Mouse (Mus musculus): ENCODE data around the gene Dhx15. TPM values are rescaled to one million over a fixed set of nuclear protein-coding genes. Genes with fewer than 3 reads are reported as not detected.
"Not testable (repeated sequence)": the region's sequence is repeated elsewhere in the genome, so short reads cannot be mapped to it uniquely, and the experiment has no call there.

The Dhx15 gene
- 10 to 100 TPM; 54.9 to 57.7 TPM for total RNA-seq (2021)
- long read RNA-seq, experiment 1, transcript Dhx15-201 (14 exons, 3,010 nt) = major isoform, 14 of 19 reads
- long read RNA-seq, experiment 1, partial matches to known transcripts = 5 of 19 reads
- long read RNA-seq, experiment 1, other reads (novel, unspliced or antisense) = 0 of 19 reads
- long read RNA-seq, experiment 2, transcript Dhx15-201 (14 exons, 3,010 nt) = major isoform, 7 of 7 reads
- long read RNA-seq, experiment 2, partial matches to known transcripts = 0 of 7 reads
- long read RNA-seq, experiment 2, other reads (novel, unspliced or antisense) = 0 of 7 reads

GRCm38 (mm10) chr5:52190371-52191179, at the start of gene Dhx15:
Gene Dhx15, minus strand, starts transcription at chr5:52190514.
- DNase-seq = peak; percentile 92 to 95

- DNase-seq = no peak
Measured at GRCm38 (mm10) chr5:52238877-52239276, 48.6 kb upstream of the Dhx15 start.

GRCm38 (mm10) chr5:52237956-52238735, 47.8 kb upstream of the Dhx15 start:
- no peak for DNase-seq

- DNase-seq = not testable (repeated sequence)
Measured at GRCm38 (mm10) chr5:52236585-52236984, 46.3 kb upstream of the Dhx15 start.

GRCm38 (mm10) chr5:52234570-52234969, 44.3 kb upstream of the Dhx15 start:
- DNase-seq = no peak

GRCm38 (mm10) chr5:52233891-52234290, 43.6 kb upstream of the Dhx15 start:
- DNase-seq = no peak

GRCm38 (mm10) chr5:52232611-52233010, 42.3 kb upstream of the Dhx15 start:
- no peak for DNase-seq

GRCm38 (mm10) chr5:52232199-52232598, 41.9 kb upstream of the Dhx15 start:
- no peak for DNase-seq

- DNase-seq = no peak
Measured at GRCm38 (mm10) chr5:52230466-52230865, 40.2 kb upstream of the Dhx15 start.

GRCm38 (mm10) chr5:52226677-52227076, 36.4 kb upstream of the Dhx15 start:
- DNase-seq = no peak

- DNase-seq = no peak
Measured at GRCm38 (mm10) chr5:52221596-52221995, 31.3 kb upstream of the Dhx15 start.

- DNase-seq = peak; percentile 7 to 36
Measured at GRCm38 (mm10) chr5:52220013-52220804, 29.9 kb upstream of the Dhx15 start.

GRCm38 (mm10) chr5:52218238-52218637, 27.9 kb upstream of the Dhx15 start:
- DNase-seq = no peak

- no peak for DNase-seq
Measured at GRCm38 (mm10) chr5:52213143-52213900, 23.0 kb upstream of the Dhx15 start.

- DNase-seq = no peak
Measured at GRCm38 (mm10) chr5:52191180-52191468, 810 bp upstream of the Dhx15 start.

- DNase-seq = peak; percentile 70 to 76
Measured at GRCm38 (mm10) chr5:52189664-52190365, 499 bp downstream of the Dhx15 start.

- DNase-seq = no peak
Measured at GRCm38 (mm10) chr5:52188206-52188605, 2.1 kb downstream of the Dhx15 start.

GRCm38 (mm10) chr5:52177326-52177725, 13.0 kb downstream of the Dhx15 start:
- no peak for DNase-seq

GRCm38 (mm10) chr5:52168468-52168867, 21.8 kb downstream of the Dhx15 start:
- DNase-seq = no peak

- no peak for DNase-seq
Measured at GRCm38 (mm10) chr5:52149138-52149537, 41.2 kb downstream of the Dhx15 start.

GRCm38 (mm10) chr5:52147141-52147540, 43.2 kb downstream of the Dhx15 start:
- peak in 1 of 2 experiments; percentile 4 for DNase-seq

Measured in heart, adult 18-20 months (tissue).